Mouse (Mus musculus): ENCODE measurements around the gene Platr17.
"Not testable (repeated sequence)": the region's sequence is repeated elsewhere in the genome, so short reads cannot be mapped to it uniquely, and the experiment has no call there.

DNA sequence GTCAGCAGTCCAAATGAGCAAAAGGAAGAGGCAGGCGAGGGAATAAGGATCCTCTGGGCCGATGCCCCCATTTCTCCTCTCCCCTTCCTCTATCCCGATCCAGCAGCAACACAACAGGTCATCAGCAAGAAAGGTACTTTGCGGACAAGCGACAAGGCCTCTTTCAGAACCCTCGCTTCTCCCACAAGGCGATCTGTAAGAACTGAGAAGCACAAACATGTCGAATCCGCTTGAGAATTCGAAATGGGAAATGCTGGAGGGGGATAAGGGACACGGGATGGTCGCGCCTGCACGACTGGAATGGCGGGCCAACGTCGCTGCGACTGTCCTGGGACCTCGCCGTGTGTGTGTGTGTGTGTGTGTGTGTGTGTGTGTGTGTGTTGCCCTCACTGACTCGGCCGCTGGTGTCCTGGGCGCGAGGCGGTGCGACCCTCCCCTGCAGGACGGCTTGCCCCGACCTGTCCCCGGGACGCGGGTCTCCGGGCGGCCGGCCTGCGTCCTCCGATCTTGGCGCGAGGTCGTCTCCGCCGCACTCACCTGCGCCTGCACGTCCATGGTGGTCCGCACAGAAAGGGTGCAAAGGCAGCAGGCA, 14.9 kb upstream of the Platr17 start:
- TF ChIP-seq CTCF (IDR thresholded peaks at IDR 0.05; ENCODE audit: low read depth, low read length); POLR2A (IDR thresholded peaks at IDR 0.05; ENCODE audit: extremely low read depth, insufficient read depth, low read length): not testable (repeated sequence)
